Mouse (Mus musculus): Measurements from ENCODE around the gene Nup214.
A peak's percentile ranks its signal among the peaks of the same experiment; 100 is the strongest.

Nup214 gene

DNA sequence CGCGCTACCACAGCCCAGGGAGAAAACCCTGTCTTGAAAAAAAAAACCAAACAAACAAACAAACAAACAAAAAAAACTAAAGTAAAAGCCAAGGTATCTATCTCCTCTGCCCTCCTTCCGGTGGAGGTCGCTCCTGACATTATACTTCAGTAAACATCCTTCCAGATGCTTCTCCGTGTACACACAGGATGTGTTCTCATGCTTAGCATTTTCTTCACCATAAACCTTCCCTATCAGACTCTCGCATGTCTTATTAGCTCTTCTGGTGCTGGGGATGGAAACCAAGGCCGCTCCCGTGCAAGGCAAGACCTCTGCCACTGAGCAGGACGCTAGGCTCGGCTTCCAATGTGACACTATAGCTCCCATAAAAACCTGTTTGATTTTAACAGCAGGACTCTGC lies 103.5 kb downstream of the Nup214 start:
- DNase-seq = no peak

DNA sequence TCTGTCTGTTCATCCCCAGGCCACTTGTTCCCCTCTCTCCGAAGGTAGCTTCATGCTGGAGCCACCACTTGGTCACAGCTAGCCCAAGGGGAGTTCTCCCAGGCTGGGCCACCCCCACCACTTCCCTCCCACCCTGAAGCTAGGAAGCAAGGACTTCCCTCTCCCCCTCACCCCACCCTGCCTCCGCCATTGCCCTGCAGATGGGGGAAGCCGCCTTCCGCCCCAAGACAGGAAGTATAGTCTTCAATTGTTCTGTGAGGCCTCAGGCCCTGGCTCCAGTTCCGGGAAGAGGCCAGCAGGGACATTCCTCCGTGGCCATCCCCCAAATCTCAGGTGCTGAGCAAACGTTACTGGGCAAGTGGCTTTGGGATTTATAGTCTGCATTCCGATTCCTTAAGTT lies 104.3 kb downstream of the Nup214 start:
- DNase-seq = no peak

DNA sequence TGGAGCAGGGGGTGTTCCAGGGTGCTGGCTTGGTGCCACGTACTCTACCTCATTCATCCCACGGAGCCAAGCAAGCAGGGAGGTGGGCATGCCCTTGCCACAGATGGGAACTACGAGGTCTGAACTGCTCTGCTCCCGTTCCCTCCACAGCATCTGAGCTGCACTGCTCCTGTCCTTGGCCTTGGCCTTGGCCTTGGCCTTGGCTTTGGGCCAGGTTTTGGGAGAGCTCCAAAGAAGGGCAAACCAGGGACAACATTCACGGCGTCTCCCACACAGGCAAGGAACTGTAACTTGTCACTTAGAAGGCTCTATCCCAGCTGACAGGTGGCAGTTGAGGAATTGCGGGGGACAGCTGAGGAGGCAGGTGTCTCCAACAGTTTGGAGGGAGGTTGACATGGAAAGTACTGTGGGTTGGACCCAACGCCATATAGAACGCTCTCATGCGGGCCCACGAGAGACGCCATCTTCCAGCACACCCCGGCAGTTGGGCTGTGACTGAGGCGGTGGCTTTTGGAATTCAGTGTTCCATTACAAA lies 105.0 kb downstream of the Nup214 start:
- no peak for DNase-seq

DNA sequence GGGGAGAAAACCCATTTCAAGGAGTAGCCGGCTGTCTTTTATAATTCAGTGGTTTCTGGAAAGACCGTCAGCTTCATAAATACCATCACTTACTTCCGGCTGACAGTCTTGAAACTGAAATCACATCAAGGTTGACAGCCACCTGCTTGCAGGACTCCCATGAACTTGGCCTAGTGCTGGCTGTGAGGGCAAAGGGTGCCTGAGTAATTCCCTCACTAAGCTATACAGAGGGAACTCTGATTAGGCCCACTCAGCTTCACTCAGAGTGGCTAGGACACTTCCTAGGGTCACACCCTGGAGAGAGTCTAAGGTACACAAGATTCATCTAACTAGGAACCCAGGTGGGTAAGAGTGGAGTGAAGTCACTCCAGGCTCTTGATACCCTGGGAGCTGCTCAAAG lies 106.4 kb downstream of the Nup214 start:
- no peak for DNase-seq

DNA sequence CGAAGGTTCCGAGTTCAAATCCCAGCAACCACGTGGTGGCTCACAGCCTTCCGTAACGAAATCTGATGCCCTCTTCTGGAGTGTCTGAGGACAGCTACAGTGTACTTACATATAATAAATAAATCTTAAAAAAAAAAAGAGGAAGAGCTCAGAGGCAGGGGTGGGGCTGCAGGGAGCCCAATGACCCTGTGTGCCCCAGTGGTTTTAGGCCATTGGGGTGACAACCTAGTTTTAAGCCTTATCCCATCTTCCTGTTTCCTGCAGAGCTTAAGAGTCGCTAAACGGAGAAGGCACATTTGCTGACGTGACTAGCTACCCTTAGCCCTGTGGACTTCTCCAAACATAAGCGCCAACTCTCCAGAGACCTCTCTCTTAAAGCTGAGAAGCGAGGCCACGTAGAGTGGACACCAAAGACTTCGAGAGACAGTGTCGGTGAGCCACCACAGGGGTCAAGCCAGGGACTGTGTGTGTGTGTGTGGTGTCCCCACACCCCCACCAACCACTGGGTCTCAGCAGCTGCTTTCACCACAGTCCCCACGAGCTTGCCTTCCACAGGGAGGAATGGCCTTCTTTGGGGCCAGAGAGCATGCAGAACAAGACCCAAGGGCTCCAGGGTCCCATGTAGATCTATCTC lies 107.2 kb downstream of the Nup214 start:
- no peak for DNase-seq

DNA sequence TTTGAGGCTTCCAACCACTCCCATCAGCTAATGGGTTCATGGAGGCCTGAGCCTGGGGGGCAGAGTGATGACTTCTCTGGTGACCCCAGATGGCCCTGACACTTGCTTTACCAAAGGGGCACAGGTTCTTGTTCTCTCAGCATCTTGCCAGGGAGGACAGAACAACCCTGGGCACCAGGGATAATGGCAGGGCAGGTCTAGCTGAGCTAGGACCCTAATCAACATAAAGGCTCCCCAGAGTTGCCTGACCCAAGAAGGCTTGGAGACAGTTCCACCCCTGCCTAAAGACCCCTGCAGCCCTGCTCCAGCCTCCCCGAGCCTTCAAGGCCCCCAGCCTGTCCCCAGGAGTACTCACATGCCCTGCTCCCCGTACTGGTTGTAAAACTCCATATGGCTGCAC lies 108.0 kb downstream of the Nup214 start:
- no peak for DNase-seq

DNA sequence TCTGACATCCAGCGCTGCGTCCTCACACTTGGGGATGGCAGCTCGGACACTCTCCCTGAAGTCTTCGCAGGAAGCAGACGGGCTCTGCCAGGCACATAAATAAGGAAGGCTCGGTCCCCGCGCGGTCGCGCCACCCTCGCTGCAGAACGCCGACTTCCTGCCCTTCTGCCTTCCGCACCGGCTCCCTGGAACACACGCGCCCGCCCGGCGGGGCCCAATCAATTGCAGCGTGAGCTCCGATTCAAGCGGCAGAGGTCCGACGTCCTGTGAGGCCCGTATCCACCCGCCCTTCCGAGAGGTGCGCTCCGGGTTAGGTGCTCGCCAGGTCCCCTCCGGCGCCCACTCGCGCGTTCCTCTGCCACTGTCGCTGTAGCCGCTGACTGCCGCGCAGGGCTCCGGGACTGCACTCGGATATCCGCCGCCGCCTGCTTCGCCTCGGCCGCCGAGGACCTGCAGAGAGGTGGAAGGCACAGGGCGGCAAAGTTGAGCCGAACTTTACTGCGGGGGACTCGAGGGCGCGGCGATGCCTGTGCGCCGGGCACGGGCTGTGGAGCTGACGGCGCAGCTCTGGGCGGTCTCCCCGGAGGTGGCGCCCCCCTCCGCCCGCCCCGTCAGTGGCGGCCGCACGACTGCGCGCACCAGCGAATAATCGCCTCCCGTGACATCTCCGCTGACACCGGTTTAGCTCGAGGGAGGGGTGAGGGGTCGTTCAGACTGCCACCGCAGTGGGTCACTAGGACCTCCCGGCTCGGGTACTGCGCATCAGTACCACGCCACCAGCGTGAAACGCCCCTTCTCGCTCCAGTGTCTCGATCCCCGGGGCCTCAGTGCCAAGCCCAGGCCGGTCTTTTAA lies 109.1 kb downstream of the Nup214 start:
- DNase-seq = peak; percentile 58

DNA sequence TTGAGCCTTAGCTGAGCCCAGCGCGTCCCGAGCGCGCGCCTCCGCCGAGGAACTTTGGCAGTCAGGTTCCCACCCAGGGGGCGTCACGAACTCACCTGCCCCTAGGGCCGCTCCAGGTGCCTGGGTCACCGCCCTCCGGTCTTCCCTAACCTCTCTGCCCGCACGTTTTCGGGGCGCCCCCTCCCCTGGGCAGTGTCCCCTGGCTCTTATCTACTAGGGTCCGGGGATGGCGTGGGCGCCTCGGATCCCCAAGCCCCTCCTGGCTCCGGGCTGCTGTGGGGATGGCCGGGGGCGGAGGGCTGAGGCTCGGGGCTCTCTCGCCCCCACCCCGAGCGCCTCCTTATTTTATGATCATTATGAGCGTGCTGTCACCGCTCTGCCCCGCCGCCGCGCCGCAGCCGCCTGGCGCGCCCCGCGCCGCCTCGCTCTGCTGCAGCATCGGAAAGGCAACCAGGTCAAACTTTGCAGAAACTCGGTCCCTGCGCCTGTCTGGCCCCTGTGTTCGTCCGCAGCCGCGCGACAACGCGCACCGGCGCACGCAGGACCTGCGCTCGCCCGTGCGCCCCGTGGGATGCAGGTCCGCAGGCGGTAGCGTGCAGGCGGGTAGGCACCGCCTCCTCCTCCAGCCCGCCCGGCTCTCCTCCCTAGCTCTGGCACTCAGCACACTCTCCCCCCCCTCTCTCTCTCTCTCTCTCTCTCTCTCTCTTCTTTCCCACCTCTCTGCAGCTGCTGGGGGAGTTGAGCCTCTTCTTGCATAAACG lies 110.1 kb downstream of the Nup214 start, which contains the start of gene Fam78a:
Gene Fam78a, minus strand, starts transcription at position 747 of the 761 bp plus-strand sequence.
- peak; percentile 79 for DNase-seq

DNA sequence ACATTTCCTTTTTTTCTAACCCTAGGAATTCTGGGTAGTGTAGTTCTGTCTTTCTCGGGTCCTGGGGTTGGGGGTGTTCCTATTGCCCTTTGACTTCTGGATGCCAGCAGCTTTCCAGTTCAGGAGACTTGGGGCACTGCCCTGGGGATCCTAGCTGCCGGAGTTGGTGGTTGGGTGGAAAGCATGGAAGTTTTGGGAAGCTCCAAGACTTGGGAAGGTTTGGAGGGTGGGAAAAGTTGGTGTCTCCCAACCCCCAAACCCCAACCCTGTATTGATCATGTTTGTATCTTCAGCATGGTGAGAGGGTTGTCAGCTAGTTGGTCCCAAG lies 110.6 kb downstream of the Nup214 start:
- no peak for DNase-seq

DNA sequence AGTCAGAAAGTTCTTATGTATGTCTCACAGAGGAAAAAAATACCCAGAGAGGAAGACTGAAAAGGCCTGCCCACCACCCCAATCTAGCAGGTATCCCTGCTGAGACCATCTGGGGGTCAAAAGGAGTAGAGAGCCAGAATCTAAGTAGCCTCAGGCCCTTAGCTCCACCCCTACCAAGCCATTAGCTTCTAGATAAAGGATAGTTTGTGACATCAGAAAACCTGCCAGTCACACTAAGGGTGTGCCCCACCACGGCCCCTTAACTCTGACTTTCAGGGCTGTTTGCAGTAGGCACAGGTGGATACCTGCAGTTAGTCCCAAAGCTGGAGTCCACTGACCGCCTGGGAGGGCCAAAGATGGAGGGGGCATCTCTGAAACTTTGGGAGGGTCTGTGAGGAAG lies 111.0 kb downstream of the Nup214 start:
- no peak for DNase-seq

DNA sequence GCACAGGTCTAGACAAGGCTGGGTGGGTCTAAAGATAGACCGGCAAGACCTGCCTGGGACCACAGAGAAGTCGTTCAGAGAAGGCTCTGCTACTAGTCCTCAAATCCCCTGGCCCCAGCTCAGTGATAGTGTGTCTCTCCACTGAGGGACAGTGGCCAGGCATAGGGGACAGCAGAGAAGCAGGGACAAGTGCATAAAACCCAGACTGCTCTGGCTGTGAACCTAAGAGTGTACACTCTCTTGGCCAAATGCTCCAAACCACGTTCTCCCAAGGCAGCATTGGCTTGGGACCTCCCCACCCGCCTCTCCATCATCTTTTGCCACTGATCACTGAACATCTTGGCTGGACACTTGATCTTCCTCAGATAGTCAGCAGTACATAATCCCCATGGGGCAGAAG lies 113.4 kb downstream of the Nup214 start:
- no peak for DNase-seq

DNA sequence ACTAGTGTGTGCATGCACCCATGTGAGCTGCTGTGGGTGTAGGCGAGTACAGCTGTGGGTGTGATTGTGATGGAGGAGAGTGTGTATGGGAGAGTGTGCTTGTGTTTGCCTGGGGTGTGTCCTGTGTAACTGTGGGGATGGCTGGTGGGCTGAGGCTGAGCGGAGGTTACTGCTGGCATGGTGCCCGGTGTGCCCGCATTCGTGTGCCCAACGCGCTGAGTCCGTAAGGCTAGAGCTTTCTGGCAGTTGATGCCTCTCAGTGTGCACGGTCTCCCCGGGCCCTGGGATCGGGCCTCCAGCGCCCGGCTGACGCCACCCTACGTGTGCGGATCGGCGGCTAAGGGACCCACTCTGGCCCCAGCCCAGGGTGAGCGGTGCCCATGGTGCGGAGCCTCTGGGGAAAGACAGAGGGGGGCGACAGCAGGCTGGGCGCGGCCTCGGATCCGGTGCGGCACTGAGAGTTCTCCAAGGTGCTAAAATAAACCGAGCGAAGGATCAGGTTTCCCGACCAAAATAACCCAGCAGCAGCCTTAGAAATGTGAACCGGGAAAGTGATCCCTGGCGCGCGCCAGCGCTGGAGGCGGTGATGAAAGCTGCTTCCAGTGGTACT lies 114.2 kb downstream of the Nup214 start:
- peak; percentile 55 for DNase-seq

DNA sequence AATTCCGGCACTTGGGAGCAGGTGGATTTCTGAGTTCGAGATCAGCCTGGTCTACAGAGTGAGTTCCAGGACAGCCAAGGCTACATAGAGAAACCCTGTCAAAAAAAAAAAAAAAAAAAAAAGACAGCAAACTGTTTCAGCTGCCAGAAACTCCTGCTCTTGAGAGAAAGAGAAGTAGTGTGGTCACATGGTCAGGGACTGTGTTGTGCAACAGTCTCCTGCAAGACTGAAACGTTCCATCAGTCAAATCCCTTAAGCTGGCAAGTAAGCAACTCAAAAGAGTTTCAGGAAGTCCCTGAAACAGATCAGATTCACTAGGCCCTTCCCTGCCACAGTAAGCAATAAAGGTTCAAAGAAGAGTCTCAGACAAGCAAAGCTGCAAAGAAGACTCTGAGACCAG lies 115.4 kb downstream of the Nup214 start:
- DNase-seq = no peak

DNA sequence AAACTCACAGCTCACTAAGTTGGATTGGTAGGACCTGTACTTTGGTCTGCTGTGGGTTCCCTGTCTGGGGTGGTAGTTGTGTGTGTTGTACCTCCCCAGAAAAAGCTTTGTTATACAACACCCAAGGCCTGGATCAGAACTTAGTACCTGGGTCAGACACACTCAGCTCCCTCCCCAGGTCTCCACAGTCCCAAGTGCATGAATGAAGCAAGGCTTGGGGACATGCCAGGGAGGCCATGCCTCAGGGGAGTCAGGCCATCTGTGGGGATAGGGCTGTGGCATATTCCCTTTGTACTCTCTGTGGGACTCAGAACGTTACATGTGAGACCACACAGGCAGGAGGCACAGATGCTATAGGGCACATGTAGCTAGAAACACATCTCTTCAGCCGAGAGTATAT lies 115.9 kb downstream of the Nup214 start:
- DNase-seq = no peak

DNA sequence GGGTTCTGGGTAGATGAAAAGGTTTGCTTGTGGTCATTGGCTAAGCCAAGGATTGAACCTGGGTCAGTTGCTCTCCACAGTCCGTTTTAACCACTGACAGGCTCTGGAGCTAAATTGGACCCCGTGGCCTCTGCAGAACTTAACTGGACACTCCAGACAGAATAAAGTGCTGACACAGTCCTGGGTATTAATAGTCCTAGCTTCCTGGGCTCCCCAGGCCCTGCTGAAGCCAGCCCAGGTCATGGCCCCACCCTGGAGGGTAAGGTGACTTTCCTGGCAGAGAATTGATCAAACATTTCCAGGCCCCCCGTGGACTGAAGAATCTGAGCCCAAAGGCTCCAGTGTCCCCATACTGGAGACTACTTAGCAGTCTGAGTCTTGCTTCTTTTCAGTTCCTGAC lies 117.7 kb downstream of the Nup214 start:
- no peak for DNase-seq

DNA sequence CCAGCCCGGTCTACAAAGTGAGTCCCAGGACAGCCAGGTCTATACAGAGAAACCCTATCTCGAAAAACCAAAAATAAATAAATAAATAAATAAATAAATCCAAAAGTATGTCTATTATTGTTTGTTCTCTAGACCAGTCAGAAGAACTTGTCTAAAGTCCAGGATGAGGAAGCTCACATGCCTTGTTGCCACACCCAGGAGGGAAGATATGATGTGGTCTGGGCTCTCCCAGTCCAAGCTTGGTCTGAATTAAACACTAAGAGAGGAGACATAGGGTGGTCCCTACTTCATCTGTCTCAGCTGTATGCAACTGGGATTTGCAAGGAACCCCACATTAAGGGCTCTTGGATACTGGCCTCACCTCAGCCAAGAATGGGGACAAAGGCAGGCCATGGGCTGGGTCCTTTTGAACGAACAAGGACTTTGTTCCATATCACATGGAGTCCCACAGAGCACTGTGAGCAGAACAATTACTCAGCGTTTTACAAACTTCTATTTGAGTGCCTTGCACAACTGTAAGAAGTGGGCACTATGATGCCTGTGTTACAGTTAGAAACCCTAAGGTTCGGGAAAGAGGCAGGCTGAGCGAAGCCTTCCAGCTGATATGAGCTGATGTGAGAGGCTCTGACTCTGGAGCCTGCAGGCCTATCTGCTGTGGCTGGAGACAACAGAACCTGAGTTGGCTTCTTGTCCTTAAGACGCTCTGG lies 119.9 kb downstream of the Nup214 start:
- no peak for DNase-seq

DNA sequence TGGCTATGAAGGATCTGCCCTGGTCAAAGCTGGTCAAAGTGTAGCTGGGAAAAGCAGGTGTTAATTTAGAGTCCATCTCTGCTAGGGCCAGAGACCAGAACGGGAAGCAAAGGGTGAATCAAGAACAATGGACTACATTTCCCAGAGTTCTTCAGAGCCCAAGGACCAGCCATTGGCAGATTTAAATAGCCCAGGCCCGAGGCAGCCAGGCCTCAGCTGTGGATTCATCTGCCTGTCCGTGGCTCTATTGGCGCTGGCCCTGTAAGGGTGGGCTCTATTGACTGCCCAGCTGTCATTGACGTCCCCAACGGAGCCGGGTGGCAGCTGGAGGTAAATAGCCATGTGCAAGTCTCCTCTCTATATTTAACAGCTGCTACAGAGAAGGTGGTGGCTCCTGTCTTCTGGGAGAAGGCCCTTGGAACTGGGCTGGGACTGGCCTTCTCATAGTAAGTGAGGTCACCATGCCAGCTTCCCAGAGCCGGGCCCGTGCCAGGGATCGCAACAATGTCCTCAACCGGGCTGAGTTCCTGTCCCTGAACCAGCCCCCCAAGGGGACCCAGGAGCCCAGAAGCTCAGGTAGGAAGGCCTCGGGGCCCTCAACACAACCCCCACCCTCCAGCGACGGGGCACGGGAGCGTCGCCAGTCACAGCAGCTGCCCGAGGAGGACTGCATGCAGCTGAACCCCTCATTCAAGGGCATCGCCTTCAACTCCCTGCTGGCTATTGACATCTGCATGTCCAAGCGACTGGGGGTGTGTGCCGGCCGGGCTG lies 121.3 kb downstream of the Nup214 start, which contains the start of gene Plpp7:
Gene Plpp7, plus strand, starts transcription at position 178 of the 771 bp plus-strand sequence.
- DNase-seq = peak; percentile 90

DNA sequence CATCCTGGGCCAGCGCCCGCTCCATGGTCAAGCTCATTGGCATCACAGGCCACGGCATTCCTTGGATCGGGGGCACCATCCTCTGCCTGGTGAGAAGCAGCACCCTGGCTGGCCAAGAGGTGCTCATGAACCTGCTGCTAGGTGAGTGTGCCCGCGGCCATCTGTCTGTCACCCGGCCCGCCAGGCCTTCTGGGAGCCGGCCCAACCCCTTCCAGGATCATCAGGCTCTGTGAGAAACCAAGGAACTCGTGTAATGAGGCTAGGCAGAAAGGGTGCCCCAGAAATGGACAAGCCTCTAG lies 121.8 kb downstream of the Nup214 start:
- DNase-seq = no peak

DNA sequence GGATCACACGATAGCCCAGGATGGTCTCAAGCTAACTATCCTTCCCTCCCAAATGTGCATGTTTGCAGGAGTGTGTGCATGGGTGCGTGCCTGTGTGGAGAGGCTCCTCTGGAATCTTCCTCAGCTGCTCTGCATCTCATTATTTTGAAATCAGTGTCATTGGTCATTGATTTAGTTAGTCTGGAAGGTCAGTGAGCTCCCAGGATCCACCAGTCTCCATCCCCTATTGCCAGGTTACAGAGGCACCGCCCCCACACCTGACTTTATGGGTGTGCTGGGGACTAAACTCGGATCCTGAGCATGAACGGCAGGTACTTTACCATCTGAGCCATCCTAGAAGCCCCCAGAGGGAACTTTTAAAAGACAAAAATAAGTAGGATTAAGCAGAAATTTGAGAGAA lies 128.7 kb downstream of the Nup214 start:
- peak; percentile 71 for DNase-seq

DNA sequence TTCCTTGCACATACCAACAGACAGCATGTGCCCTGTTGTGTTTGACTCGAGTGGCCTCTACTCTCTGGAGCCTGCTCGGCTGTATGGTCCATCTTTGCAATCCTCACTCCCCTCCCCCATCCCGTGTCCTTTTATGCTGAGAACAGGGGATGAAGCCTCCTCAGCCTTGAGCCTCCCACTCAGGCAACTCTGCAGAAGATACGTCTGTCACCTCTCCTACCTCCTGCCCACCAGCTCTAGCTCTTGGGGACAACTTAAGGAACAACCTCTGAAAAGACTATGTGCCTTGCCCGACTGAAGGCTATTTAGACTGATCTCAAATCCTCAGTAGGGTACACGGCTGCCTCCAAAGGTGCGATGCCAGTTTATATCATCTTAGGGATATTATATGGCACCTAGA lies 129.3 kb downstream of the Nup214 start:
- DNase-seq = no peak

Data from retina, postnatal 1 day (tissue).